Mouse (Mus musculus) liver, embryonic 15.5 days (tissue): Measurements from ENCODE around the gene Gm9936. TPM values are rescaled to one million over a fixed set of nuclear protein-coding genes. Genes with fewer than 3 reads are reported as not detected.
"Not testable (repeated sequence)": the region's sequence is repeated elsewhere in the genome, so short reads cannot be mapped to it uniquely, and the experiment has no call there.

Experiments used
- ATAC-seq: fragments of 200-750 bp; cut with Nextera tagmentation; 2 replicates; pipeline ENCODE4 v1.8.0; 2017; ENCODE audit warnings: moderate number of reproducible peaks, mild to moderate bottlenecking, moderate library complexity; ENCODE audit not compliant: insufficient read depth
- H3K27ac ChIP-seq: fragments of 300-500 bp; sonication (generic); replicated peaks from 2 replicates; pipeline ENCODE4 v1.5.1; 2015; ENCODE audit warnings: mild to moderate bottlenecking, inconsistent platforms
- H3K27me3 ChIP-seq: fragments of 300-500 bp; sonication (generic); 2 replicates; pipeline ENCODE4 v1.6.1; 2015; ENCODE audit warnings: mild to moderate bottlenecking, inconsistent platforms
- H3K36me3 ChIP-seq: fragments of 300-500 bp; sonication (generic); replicated peaks from 2 replicates; pipeline ENCODE4 v1.6.1; 2015; ENCODE audit warnings: moderate library complexity, mild to moderate bottlenecking, inconsistent platforms
- H3K4me1 ChIP-seq: fragments of 300-500 bp; sonication (generic); replicated peaks from 2 replicates; pipeline ENCODE4 v1.6.1; 2015; ENCODE audit warnings: inconsistent platforms
- H3K4me2 ChIP-seq: fragments of 300-500 bp; sonication (generic); 2 replicates; pipeline ENCODE4 v1.6.1; 2015; ENCODE audit warnings: moderate library complexity, mild to moderate bottlenecking, inconsistent platforms
- H3K4me3 ChIP-seq: fragments of 300-500 bp; sonication (generic); replicated peaks from 2 replicates; pipeline ENCODE4 v1.5.1; 2015; ENCODE audit warnings: mild to moderate bottlenecking, inconsistent platforms
- H3K9ac ChIP-seq: fragments of 300-500 bp; sonication (generic); 2 replicates; pipeline ENCODE4 v1.6.1; 2015; ENCODE audit warnings: moderate library complexity, mild to moderate bottlenecking, inconsistent platforms
- H3K9me3 ChIP-seq: fragments of 300-500 bp; sonication (generic); replicated peaks from 2 replicates; pipeline ENCODE4 v1.6.1; 2016; ENCODE audit warnings: inconsistent platforms
- WGBS: fragments of 180-500 bp; shearing (Covaris S2); methylation state at CpG from one replicate; pipeline ENCODE4 v1.1.7; 2015; ENCODE audit warnings: mixed read lengths; ENCODE audit not compliant: insufficient replicate concordance; 5-methylcytosine and 5-hydroxymethylcytosine counted together
- polyA plus RNA-seq: library from polyadenylated mRNA; unstranded; fragments of >200 nt; fragmentation: Nextera tagmentation; extraction: Ambion mirVana; gene quantifications from 2 replicates; pipeline ENCODE4 v1.2.1, GENCODE M21; 2015

The Gm9936 gene
- polyA plus RNA-seq: not detected in 2 replicates

GRCm38 (mm10) chr5:114858582-114858981 lies at the start of gene Gm9936:
Gene Gm9936 (minus strand): TSS chr5:114858682.
- ATAC-seq: no peak
- 0 out of 2 replicates have a peak, but pooled peaks cover 8% of the 10 kb centered on the region for H3K4me1 ChIP-seq
- no peak within 1 kb of the TSS for H3K4me3 ChIP-seq
- 64% methylated on average over 12 of the region's 12 CpGs for WGBS
- H3K4me2 ChIP-seq: no peak within 1 kb of the TSS
- H3K9me3 ChIP-seq: no peaks in the 10 kb centered on the region
- H3K27ac ChIP-seq: no peak within 1 kb of the TSS
- no peak within 1 kb of the TSS for H3K9ac ChIP-seq
- H3K36me3 ChIP-seq: no peaks in the 10 kb centered on the region
- H3K27me3 ChIP-seq: peaks cover 43% of the 10 kb centered on the region

GRCm38 (mm10) chr5:114902413-114902812 lies 43.9 kb upstream of the Gm9936 start:
- Histone ChIP-seq H3K9me3 (no peaks in the 10 kb centered on the region), H3K27ac (no peak overlapping the region), H3K4me1 (no peaks in the 10 kb centered on the region), H3K4me2 (no peak overlapping the region), H3K9ac (no peak overlapping the region), H3K36me3 (no peaks in the 10 kb centered on the region), H3K4me3 (no peak overlapping the region), H3K27me3 (peaks cover 7% of the 10 kb centered on the region; the same call in 1 of the 2 replicates)
- no peak for ATAC-seq
- WGBS: 26% methylated on average over 1 of the region's 1 CpGs

- peaks cover 12% of the 10 kb centered on the region for H3K4me1 ChIP-seq
- H3K4me2 ChIP-seq: no peak overlapping the region
- H3K27ac ChIP-seq: no peak overlapping the region
- WGBS: 48% methylated on average over 7 of the region's 7 CpGs
- H3K9ac ChIP-seq: no peak overlapping the region
- peaks cover 7% of the 10 kb centered on the region; the same call in 1 of the 2 replicates for H3K27me3 ChIP-seq
- no peak for ATAC-seq
- H3K9me3 ChIP-seq: no peaks in the 10 kb centered on the region
- no peak overlapping the region for H3K4me3 ChIP-seq
- H3K36me3 ChIP-seq: no peaks in the 10 kb centered on the region
Observed at GRCm38 (mm10) chr5:114898857-114899256, 40.4 kb upstream of the Gm9936 start.

- Histone ChIP-seq H3K27me3 (peaks cover 7% of the 10 kb centered on the region; the same call in 1 of the 2 replicates), H3K4me2 (peak overlapping the region; percentile 45), H3K9ac (no peak overlapping the region), H3K4me1 (peaks cover 12% of the 10 kb centered on the region), H3K9me3 (no peaks in the 10 kb centered on the region), H3K36me3 (no peaks in the 10 kb centered on the region), H3K4me3 (peak overlapping the region; percentile 25), H3K27ac (no peak overlapping the region)
- WGBS: 3% methylated on average over 7 of the region's 7 CpGs
- ATAC-seq: no peak
Observed at GRCm38 (mm10) chr5:114897374-114897793, 38.9 kb upstream of the Gm9936 start.

GRCm38 (mm10) chr5:114896688-114897373 lies 38.3 kb upstream of the Gm9936 start, which contains the start of gene Oasl2:
Gene Oasl2 (plus strand): TSS chr5:114896936.
- H3K9me3 ChIP-seq: no peaks in the 10 kb centered on the region
- H3K9ac ChIP-seq: no peak within 1 kb of the TSS
- peaks cover 12% of the 10 kb centered on the region for H3K4me1 ChIP-seq
- H3K4me3 ChIP-seq: peak within 1 kb of the TSS; percentile 25
- H3K27ac ChIP-seq: no peak within 1 kb of the TSS
- peaks cover 7% of the 10 kb centered on the region; the same call in 1 of the 2 replicates for H3K27me3 ChIP-seq
- 37% methylated on average over 13 of the region's 13 CpGs for WGBS
- no peak for ATAC-seq
- H3K4me2 ChIP-seq: peak within 1 kb of the TSS; percentile 45
- H3K36me3 ChIP-seq: no peaks in the 10 kb centered on the region

- Histone ChIP-seq H3K4me3 (no peak overlapping the region), H3K27me3 (peaks cover 7% of the 10 kb centered on the region; the same call in 1 of the 2 replicates), H3K4me2 (no peak overlapping the region), H3K4me1 (peaks cover 12% of the 10 kb centered on the region), H3K27ac (no peak overlapping the region), H3K9ac (no peak overlapping the region), H3K9me3 (no peaks in the 10 kb centered on the region), H3K36me3 (no peaks in the 10 kb centered on the region)
- WGBS: 61% methylated on average over 4 of the region's 4 CpGs
- ATAC-seq: no peak
Observed at GRCm38 (mm10) chr5:114895542-114895941, 37.1 kb upstream of the Gm9936 start.

GRCm38 (mm10) chr5:114888995-114889394 lies 30.5 kb upstream of the Gm9936 start:
- no peak for ATAC-seq
- no peak overlapping the region for H3K4me3 ChIP-seq
- 76% methylated on average over 2 of the region's 2 CpGs for WGBS
- no peak overlapping the region for H3K27ac ChIP-seq
- no peaks in the 10 kb centered on the region for H3K36me3 ChIP-seq
- H3K4me2 ChIP-seq: no peak overlapping the region
- H3K4me1 ChIP-seq: no peaks in the 10 kb centered on the region
- no peaks in the 10 kb centered on the region for H3K27me3 ChIP-seq
- H3K9ac ChIP-seq: no peak overlapping the region
- H3K9me3 ChIP-seq: no peaks in the 10 kb centered on the region

GRCm38 (mm10) chr5:114886801-114887200 lies 28.3 kb upstream of the Gm9936 start:
- H3K4me2 ChIP-seq: no peak overlapping the region
- H3K27ac ChIP-seq: no peak overlapping the region
- no peak for ATAC-seq
- no peaks in the 10 kb centered on the region for H3K4me1 ChIP-seq
- H3K9ac ChIP-seq: no peak overlapping the region
- no peaks in the 10 kb centered on the region for H3K36me3 ChIP-seq
- H3K4me3 ChIP-seq: no peak overlapping the region
- no peaks in the 10 kb centered on the region for H3K9me3 ChIP-seq
- WGBS: 56% methylated on average over 6 of the region's 6 CpGs
- H3K27me3 ChIP-seq: no peaks in the 10 kb centered on the region

GRCm38 (mm10) chr5:114883022-114883421 lies 24.5 kb upstream of the Gm9936 start:
- H3K4me2 ChIP-seq: no peak overlapping the region
- no peak for ATAC-seq
- no peaks in the 10 kb centered on the region for H3K4me1 ChIP-seq
- no peaks in the 10 kb centered on the region for H3K9me3 ChIP-seq
- H3K27ac ChIP-seq: no peak overlapping the region
- no peaks in the 10 kb centered on the region for H3K36me3 ChIP-seq
- no peak overlapping the region for H3K9ac ChIP-seq
- 68% methylated on average over 11 of the region's 11 CpGs for WGBS
- no peaks in the 10 kb centered on the region; the same call in 1 of the 2 replicates for H3K27me3 ChIP-seq
- no peak overlapping the region for H3K4me3 ChIP-seq

GRCm38 (mm10) chr5:114882319-114882718 lies 23.8 kb upstream of the Gm9936 start:
- not testable (repeated sequence) for H3K36me3 ChIP-seq, ATAC-seq, H3K4me1 ChIP-seq, H3K9ac ChIP-seq, H3K4me3 ChIP-seq, H3K27me3 ChIP-seq, H3K4me2 ChIP-seq, H3K27ac ChIP-seq, H3K9me3 ChIP-seq
- WGBS: 64% methylated on average over 7 of the region's 7 CpGs

- no peak overlapping the region for H3K4me2 ChIP-seq
- no peaks in the 10 kb centered on the region; the same call in 1 of the 2 replicates for H3K27me3 ChIP-seq
- H3K27ac ChIP-seq: no peak overlapping the region
- WGBS: 34% methylated on average over 13 of the region's 13 CpGs
- H3K36me3 ChIP-seq: no peaks in the 10 kb centered on the region
- no peak overlapping the region for H3K4me3 ChIP-seq
- H3K9me3 ChIP-seq: no peaks in the 10 kb centered on the region
- H3K9ac ChIP-seq: no peak overlapping the region
- H3K4me1 ChIP-seq: no peaks in the 10 kb centered on the region
- no peak for ATAC-seq
Observed at GRCm38 (mm10) chr5:114879399-114879798, 20.9 kb upstream of the Gm9936 start.
